Mouse (Mus musculus): ENCODE measurements around the gene Ildr1. TPM values are rescaled to one million over a fixed set of nuclear protein-coding genes. Genes with fewer than 3 reads are reported as not detected.

Ildr1 gene
- polyA plus RNA-seq, 1 experiment, result 7.1 TPM

GRCm38 (mm10) chr16:36674457-36675204, 19.1 kb upstream of the Ildr1 start:
- H3K27ac ChIP-seq (ENCODE audit: control insufficient read depth, insufficient read depth, low read length), result no peak overlapping the region
- TF ChIP-seq CTCF (IDR thresholded peaks at IDR 0.05; ENCODE audit: borderline replicate concordance, control insufficient read depth, extremely low read depth, insufficient read depth, low read length, poor library complexity), result no peak
- no peak for TF ChIP-seq POLR2A (IDR thresholded peaks at IDR 0.05; ENCODE audit: control insufficient read depth, extremely low read depth, insufficient read depth, low read length, poor library complexity)
- DNase-seq, result no peak
- no peak overlapping the region for H3K4me3 ChIP-seq (ENCODE audit: control insufficient read depth, insufficient read depth, low read length)
- no peaks in the 10 kb centered on the region for H3K27me3 ChIP-seq (ENCODE audit: control insufficient read depth, insufficient read depth, low read length)
- H3K4me1 ChIP-seq (replicated peaks; ENCODE audit: control insufficient read depth, insufficient read depth, low read length), result peaks cover 3% of the 10 kb centered on the region; the same call in 1 of the 2 replicates
- WGBS, result 70% methylated on average over 7 of the region's 7 CpGs
- H3K36me3 ChIP-seq (ENCODE audit: control insufficient read depth, insufficient read depth, low read length), result no peaks in the 10 kb centered on the region

- no peaks in the 10 kb centered on the region for H3K27me3 ChIP-seq (ENCODE audit: control insufficient read depth, insufficient read depth, low read length)
- peaks cover 3% of the 10 kb centered on the region; the same call in 1 of the 2 replicates for H3K4me1 ChIP-seq (replicated peaks; ENCODE audit: control insufficient read depth, insufficient read depth, low read length)
- H3K4me3 ChIP-seq (ENCODE audit: control insufficient read depth, insufficient read depth, low read length), result no peak overlapping the region
- no peak for DNase-seq
- H3K36me3 ChIP-seq (ENCODE audit: control insufficient read depth, insufficient read depth, low read length), result no peaks in the 10 kb centered on the region
- TF ChIP-seq POLR2A (IDR thresholded peaks at IDR 0.05; ENCODE audit: control insufficient read depth, extremely low read depth, insufficient read depth, low read length, poor library complexity), result no peak
- no peak for TF ChIP-seq CTCF (IDR thresholded peaks at IDR 0.05; ENCODE audit: borderline replicate concordance, control insufficient read depth, extremely low read depth, insufficient read depth, low read length, poor library complexity)
- WGBS, result 25% methylated on average over 2 of the region's 2 CpGs
- no peak overlapping the region for H3K27ac ChIP-seq (ENCODE audit: control insufficient read depth, insufficient read depth, low read length)
Observed at GRCm38 (mm10) chr16:36675304-36675703, 18.5 kb upstream of the Ildr1 start.

GRCm38 (mm10) chr16:36675902-36676301, 17.9 kb upstream of the Ildr1 start:
- no peaks in the 10 kb centered on the region for H3K27me3 ChIP-seq (ENCODE audit: control insufficient read depth, insufficient read depth, low read length)
- WGBS, result 71% methylated on average over 2 of the region's 2 CpGs

GRCm38 (mm10) chr16:36681829-36682228, 11.9 kb upstream of the Ildr1 start:
- no peaks in the 10 kb centered on the region for H3K27me3 ChIP-seq (ENCODE audit: control insufficient read depth, insufficient read depth, low read length)
- no peak for DNase-seq
- H3K27ac ChIP-seq (ENCODE audit: control insufficient read depth, insufficient read depth, low read length), result no peak overlapping the region
- no peak for TF ChIP-seq POLR2A (IDR thresholded peaks at IDR 0.05; ENCODE audit: control insufficient read depth, extremely low read depth, insufficient read depth, low read length, poor library complexity)
- TF ChIP-seq CTCF (IDR thresholded peaks at IDR 0.05; ENCODE audit: borderline replicate concordance, control insufficient read depth, extremely low read depth, insufficient read depth, low read length, poor library complexity), result no peak
- 95% methylated on average over 3 of the region's 3 CpGs for WGBS
- H3K4me3 ChIP-seq (ENCODE audit: control insufficient read depth, insufficient read depth, low read length), result no peak overlapping the region
- no peaks in the 10 kb centered on the region for H3K4me1 ChIP-seq (replicated peaks; ENCODE audit: control insufficient read depth, insufficient read depth, low read length)
- no peaks in the 10 kb centered on the region for H3K36me3 ChIP-seq (ENCODE audit: control insufficient read depth, insufficient read depth, low read length)

More at GRCm38 (mm10) chr16:36675902-36676301, 17.9 kb upstream of the Ildr1 start:
- H3K4me3 ChIP-seq (ENCODE audit: control insufficient read depth, insufficient read depth, low read length), result no peak overlapping the region
- no peak for TF ChIP-seq CTCF (IDR thresholded peaks at IDR 0.05; ENCODE audit: borderline replicate concordance, control insufficient read depth, extremely low read depth, insufficient read depth, low read length, poor library complexity)
- TF ChIP-seq POLR2A (IDR thresholded peaks at IDR 0.05; ENCODE audit: control insufficient read depth, extremely low read depth, insufficient read depth, low read length, poor library complexity), result no peak
- no peak overlapping the region for H3K27ac ChIP-seq (ENCODE audit: control insufficient read depth, insufficient read depth, low read length)
- no peak for DNase-seq
- no peaks in the 10 kb centered on the region for H3K36me3 ChIP-seq (ENCODE audit: control insufficient read depth, insufficient read depth, low read length)
- peaks cover 3% of the 10 kb centered on the region; the same call in 1 of the 2 replicates for H3K4me1 ChIP-seq (replicated peaks; ENCODE audit: control insufficient read depth, insufficient read depth, low read length)

GRCm38 (mm10) chr16:36684325-36684918, 9.4 kb upstream of the Ildr1 start:
- Histone ChIP-seq H3K4me3 (ENCODE audit: control insufficient read depth, insufficient read depth, low read length) (no peak overlapping the region), H3K27ac (ENCODE audit: control insufficient read depth, insufficient read depth, low read length) (no peak overlapping the region; the same call in 1 of the 2 replicates), H3K4me1 (replicated peaks; ENCODE audit: control insufficient read depth, insufficient read depth, low read length) (no peaks in the 10 kb centered on the region), H3K27me3 (ENCODE audit: control insufficient read depth, insufficient read depth, low read length) (no peaks in the 10 kb centered on the region), H3K36me3 (ENCODE audit: control insufficient read depth, insufficient read depth, low read length) (no peaks in the 10 kb centered on the region)
- TF ChIP-seq CTCF (IDR thresholded peaks at IDR 0.05; ENCODE audit: borderline replicate concordance, control insufficient read depth, extremely low read depth, insufficient read depth, low read length, poor library complexity), result no peak
- no peak for TF ChIP-seq POLR2A (IDR thresholded peaks at IDR 0.05; ENCODE audit: control insufficient read depth, extremely low read depth, insufficient read depth, low read length, poor library complexity)
- WGBS, result 56% methylated on average over 6 of the region's 6 CpGs
- no peak for DNase-seq

- WGBS, result 94% methylated on average over 2 of the region's 2 CpGs
- DNase-seq, result no peak
- TF ChIP-seq POLR2A (IDR thresholded peaks at IDR 0.05; ENCODE audit: control insufficient read depth, extremely low read depth, insufficient read depth, low read length, poor library complexity) (no peak), CTCF (IDR thresholded peaks at IDR 0.05; ENCODE audit: borderline replicate concordance, control insufficient read depth, extremely low read depth, insufficient read depth, low read length, poor library complexity) (no peak)
- no peaks in the 10 kb centered on the region for H3K36me3 ChIP-seq (ENCODE audit: control insufficient read depth, insufficient read depth, low read length)
- no peaks in the 10 kb centered on the region for H3K27me3 ChIP-seq (ENCODE audit: control insufficient read depth, insufficient read depth, low read length)
- H3K4me3 ChIP-seq (ENCODE audit: control insufficient read depth, insufficient read depth, low read length), result no peak overlapping the region
- H3K27ac ChIP-seq (ENCODE audit: control insufficient read depth, insufficient read depth, low read length), result no peak overlapping the region
- H3K4me1 ChIP-seq (replicated peaks; ENCODE audit: control insufficient read depth, insufficient read depth, low read length), result no peaks in the 10 kb centered on the region
Observed at GRCm38 (mm10) chr16:36688076-36688475, 5.7 kb upstream of the Ildr1 start.

All from thymus, adult 2 months (tissue).